Mouse (Mus musculus): ENCODE results near the gene Blvra.

The Blvra gene

GRCm38 (mm10) chr2:127136979-127137378, 66.5 kb downstream of the Blvra start:
- no peak for DNase-seq (ENCODE audit: low read depth, low spot score)

- no peak for DNase-seq (ENCODE audit: low read depth, low spot score)
These were observed 67.5 kb downstream of the Blvra start for GRCm38 (mm10) chr2:127137838-127138420.

GRCm38 (mm10) chr2:127138449-127138848, 68.0 kb downstream of the Blvra start:
- no peak for DNase-seq (ENCODE audit: low read depth, low spot score)

- no peak for DNase-seq (ENCODE audit: low read depth, low spot score)
These were observed 68.6 kb downstream of the Blvra start for GRCm38 (mm10) chr2:127139094-127139493.

GRCm38 (mm10) chr2:127139605-127140004, 69.1 kb downstream of the Blvra start:
- no peak for DNase-seq (ENCODE audit: low read depth, low spot score)

GRCm38 (mm10) chr2:127140011-127140410, 69.5 kb downstream of the Blvra start:
- no peak for DNase-seq (ENCODE audit: low read depth, low spot score)

- no peak for DNase-seq (ENCODE audit: low read depth, low spot score)
These were observed 71.6 kb downstream of the Blvra start for GRCm38 (mm10) chr2:127142031-127142430.

GRCm38 (mm10) chr2:127142577-127143157, 72.2 kb downstream of the Blvra start:
- no peak for DNase-seq (ENCODE audit: low read depth, low spot score)

GRCm38 (mm10) chr2:127143158-127144063, 72.9 kb downstream of the Blvra start, which contains the start of gene Itpripl1:
Gene Itpripl1 (minus strand): TSS chr2:127143442.
- no peak for DNase-seq (ENCODE audit: low read depth, low spot score)

GRCm38 (mm10) chr2:127145699-127146098, 75.2 kb downstream of the Blvra start:
- no peak for DNase-seq (ENCODE audit: low read depth, low spot score)
